Mouse (Mus musculus) heart, embryonic 13.5 days (tissue): ENCODE measurements around the gene Col23a1. TPM values are rescaled to one million over a fixed set of nuclear protein-coding genes. Genes with fewer than 3 reads are reported as not detected.
A peak's percentile ranks its signal among the peaks of the same experiment; 100 is the strongest.

Experiments
- ATAC-seq: fragments of 200-750 bp; cut with Nextera tagmentation; 2 replicates; pipeline ENCODE4 v1.8.0; 2017; ENCODE audit warnings: moderate TSS enrichment; ENCODE audit not compliant: insufficient number of reproducible peaks, low FRiP score, low TSS enrichment; ENCODE audit errors: extremely low read depth
- H3K27ac ChIP-seq: fragments of 300-500 bp; sonication (generic); replicated peaks from 2 replicates; pipeline ENCODE4 v1.5.1; 2015; ENCODE audit warnings: moderate library complexity, mild to moderate bottlenecking, inconsistent platforms
- H3K27me3 ChIP-seq: fragments of 300-500 bp; sonication (generic); replicated peaks from 2 replicates; pipeline ENCODE4 v1.6.1; 2015; ENCODE audit warnings: mild to moderate bottlenecking, inconsistent platforms
- H3K36me3 ChIP-seq: fragments of 300-500 bp; sonication (generic); 2 replicates; pipeline ENCODE4 v1.6.1; 2015; ENCODE audit warnings: mild to moderate bottlenecking, inconsistent platforms
- H3K4me1 ChIP-seq: fragments of 300-500 bp; sonication (generic); 2 replicates; pipeline ENCODE4 v1.6.1; 2015; ENCODE audit warnings: inconsistent platforms
- H3K4me2 ChIP-seq: fragments of 300-500 bp; sonication (generic); 2 replicates; pipeline ENCODE4 v1.6.1; 2015; ENCODE audit warnings: inconsistent platforms, mild to moderate bottlenecking, moderate library complexity
- H3K4me3 ChIP-seq: fragments of 300-500 bp; sonication (generic); 2 replicates; pipeline ENCODE4 v1.5.1; 2015; ENCODE audit warnings: moderate library complexity, mild to moderate bottlenecking, inconsistent platforms
- H3K9ac ChIP-seq: fragments of 300-500 bp; sonication (generic); 2 replicates; pipeline ENCODE4 v1.6.1; 2015; ENCODE audit warnings: inconsistent platforms, mild to moderate bottlenecking, moderate library complexity
- H3K9me3 ChIP-seq: fragments of 300-500 bp; sonication (generic); 2 replicates; pipeline ENCODE4 v1.6.1; 2016; ENCODE audit warnings: inconsistent platforms
- WGBS: fragments of 180-500 bp; shearing (Covaris S2); methylation state at CpG from one replicate; pipeline ENCODE4 v1.1.7; 2015; ENCODE audit warnings: mixed read lengths; 5-methylcytosine and 5-hydroxymethylcytosine counted together
- polyA plus RNA-seq: library from polyadenylated mRNA; unstranded; fragments of >200 nt; fragmentation: Nextera tagmentation; extraction: Ambion mirVana; gene quantifications from 2 replicates; pipeline ENCODE4 v1.2.1, GENCODE M21; 2015

Col23a1 gene
- 9.9 and 10.5 TPM in 2 replicates for polyA plus RNA-seq

DNA sequence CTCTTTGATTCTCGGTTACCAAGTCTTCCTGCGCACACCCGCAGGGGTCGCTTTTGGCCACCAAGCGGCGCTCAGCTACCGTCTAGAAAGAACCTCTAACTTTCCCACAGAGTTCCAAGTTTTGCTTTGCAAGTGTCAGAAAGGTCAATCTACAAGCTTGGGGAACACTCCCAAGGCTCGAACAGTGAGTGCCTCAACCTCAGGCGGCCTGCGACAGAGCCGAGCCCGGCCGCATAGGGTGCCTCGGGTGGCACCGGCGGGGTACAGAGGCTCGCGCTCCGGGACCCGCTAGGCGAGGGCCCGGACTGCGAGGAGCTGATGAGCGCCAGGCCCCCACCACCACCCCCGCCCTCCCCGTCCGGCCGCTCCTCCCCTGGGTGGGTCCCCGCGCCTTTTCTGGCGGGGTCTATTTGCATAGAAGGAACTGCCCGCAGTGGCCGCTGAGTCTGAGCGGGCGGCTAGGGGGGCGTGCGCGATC lies at the start of gene Col23a1:
Gene Col23a1, plus strand, starts transcription at position 357 of the 478 bp plus-strand sequence.
- H3K9me3 ChIP-seq, result no peaks in the 10 kb centered on the region
- peak; percentile 78; the same call in 1 of the 2 replicates for ATAC-seq
- peak within 1 kb of the TSS; percentile 89 for H3K4me2 ChIP-seq
- 2% methylated on average over 38 of the region's 38 CpGs for WGBS
- peaks cover 31% of the 10 kb centered on the region for H3K27me3 ChIP-seq
- H3K27ac ChIP-seq, result peak within 1 kb of the TSS; percentile 63
- peak within 1 kb of the TSS; percentile 70 for H3K4me3 ChIP-seq
- peaks cover 14% of the 10 kb centered on the region; the same call in 1 of the 2 replicates for H3K4me1 ChIP-seq
- H3K9ac ChIP-seq, result peak within 1 kb of the TSS; percentile 79
- peaks cover 8% of the 10 kb centered on the region for H3K36me3 ChIP-seq

DNA sequence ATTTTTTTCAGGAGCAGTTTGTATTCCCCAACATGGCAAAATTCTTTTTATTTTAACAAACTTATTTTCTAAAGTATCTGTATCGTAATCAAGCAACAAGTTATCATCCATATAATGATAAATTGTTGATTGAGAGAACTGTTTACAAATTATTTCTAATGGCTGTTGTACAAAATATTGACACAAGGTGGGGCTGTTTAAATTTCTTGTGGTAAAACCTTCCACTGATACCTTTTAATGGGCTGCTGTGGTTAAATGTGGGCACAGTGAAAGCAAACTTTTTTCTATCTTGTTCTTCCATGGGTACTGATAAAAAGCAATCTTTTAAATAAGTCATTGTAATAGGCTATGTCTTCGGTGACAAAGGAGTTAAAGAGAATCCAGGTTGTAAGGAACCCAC lies 46.8 kb upstream of the Col23a1 start:
- Histone ChIP-seq H3K4me2 (no peak overlapping the region), H3K9ac (no peak overlapping the region), H3K4me1 (no peaks in the 10 kb centered on the region), H3K27ac (no peak overlapping the region), H3K27me3 (no peaks in the 10 kb centered on the region), H3K36me3 (no peaks in the 10 kb centered on the region), H3K4me3 (no peak overlapping the region), H3K9me3 (0 out of 2 replicates have a peak, but pooled peaks cover 5% of the 10 kb centered on the region)
- no peak for ATAC-seq
- 70% methylated on average over 2 of the region's 2 CpGs for WGBS

DNA sequence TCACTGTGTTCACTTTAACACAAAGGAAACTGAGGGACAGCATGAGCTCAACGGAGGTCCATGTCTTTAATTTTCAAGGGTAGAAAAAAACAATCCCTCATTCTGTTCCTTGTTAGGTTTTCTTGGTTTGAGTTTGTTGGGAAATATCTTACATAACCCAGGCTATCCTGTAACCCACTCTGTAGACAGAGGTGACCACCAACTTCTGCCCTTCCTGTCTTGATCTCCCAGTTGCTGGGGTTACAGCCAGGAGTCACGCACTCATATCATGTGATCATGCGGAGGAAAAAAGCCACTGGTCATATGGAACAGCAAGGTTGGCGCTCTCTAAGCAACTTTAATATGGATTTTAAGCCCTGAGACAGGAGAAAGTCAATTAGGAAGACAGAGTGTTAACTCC lies 32.7 kb upstream of the Col23a1 start:
- Histone ChIP-seq H3K27me3 (no peaks in the 10 kb centered on the region), H3K27ac (no peak overlapping the region), H3K4me3 (no peak overlapping the region), H3K4me1 (peaks cover 1% of the 10 kb centered on the region; the same call in 1 of the 2 replicates), H3K9me3 (no peaks in the 10 kb centered on the region), H3K36me3 (no peaks in the 10 kb centered on the region), H3K4me2 (no peak overlapping the region), H3K9ac (no peak overlapping the region)
- 78% methylated on average over 4 of the region's 4 CpGs for WGBS
- no peak for ATAC-seq

DNA sequence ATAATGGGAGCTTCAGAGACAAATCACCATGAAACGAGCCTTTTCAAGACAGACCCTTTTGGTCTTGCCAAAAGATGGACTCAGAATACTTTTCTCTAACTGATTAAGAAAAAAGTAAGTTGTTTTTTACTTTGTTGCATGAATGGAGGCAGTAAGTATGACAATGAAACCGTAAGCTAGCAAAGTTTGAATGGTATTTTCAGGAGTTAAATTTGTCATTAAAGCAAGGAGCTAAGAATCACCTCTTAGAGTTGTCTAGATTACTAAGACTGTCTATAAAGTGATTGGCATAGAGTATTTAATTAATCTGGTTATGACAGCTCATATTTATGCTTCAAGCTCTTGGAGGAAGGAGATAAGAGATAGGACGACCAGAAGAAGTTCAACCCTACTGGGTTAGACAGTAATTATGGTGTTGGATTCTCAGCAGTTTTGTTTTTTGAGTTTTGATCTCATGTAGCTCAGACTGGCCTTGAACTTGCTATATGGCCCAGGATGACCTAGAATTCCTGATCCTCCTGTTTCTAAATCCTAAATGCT lies 28.0 kb upstream of the Col23a1 start, which contains the start of gene Clk4:
Gene Clk4, plus strand, starts transcription at position 51 of the 540 bp plus-strand sequence.
- Histone ChIP-seq H3K27ac (peak within 1 kb of the TSS; percentile 98), H3K4me3 (peak within 1 kb of the TSS; percentile 68), H3K9ac (peak within 1 kb of the TSS; percentile 92), H3K27me3 (no peaks in the 10 kb centered on the region), H3K4me2 (peak within 1 kb of the TSS; percentile 94), H3K9me3 (no peaks in the 10 kb centered on the region), H3K36me3 (peaks cover under 1% of the 10 kb centered on the region; the same call in 1 of the 2 replicates), H3K4me1 (peaks cover 37% of the 10 kb centered on the region)
- WGBS, result 77% methylated on average over 3 of the region's 3 CpGs
- no peak for ATAC-seq

DNA sequence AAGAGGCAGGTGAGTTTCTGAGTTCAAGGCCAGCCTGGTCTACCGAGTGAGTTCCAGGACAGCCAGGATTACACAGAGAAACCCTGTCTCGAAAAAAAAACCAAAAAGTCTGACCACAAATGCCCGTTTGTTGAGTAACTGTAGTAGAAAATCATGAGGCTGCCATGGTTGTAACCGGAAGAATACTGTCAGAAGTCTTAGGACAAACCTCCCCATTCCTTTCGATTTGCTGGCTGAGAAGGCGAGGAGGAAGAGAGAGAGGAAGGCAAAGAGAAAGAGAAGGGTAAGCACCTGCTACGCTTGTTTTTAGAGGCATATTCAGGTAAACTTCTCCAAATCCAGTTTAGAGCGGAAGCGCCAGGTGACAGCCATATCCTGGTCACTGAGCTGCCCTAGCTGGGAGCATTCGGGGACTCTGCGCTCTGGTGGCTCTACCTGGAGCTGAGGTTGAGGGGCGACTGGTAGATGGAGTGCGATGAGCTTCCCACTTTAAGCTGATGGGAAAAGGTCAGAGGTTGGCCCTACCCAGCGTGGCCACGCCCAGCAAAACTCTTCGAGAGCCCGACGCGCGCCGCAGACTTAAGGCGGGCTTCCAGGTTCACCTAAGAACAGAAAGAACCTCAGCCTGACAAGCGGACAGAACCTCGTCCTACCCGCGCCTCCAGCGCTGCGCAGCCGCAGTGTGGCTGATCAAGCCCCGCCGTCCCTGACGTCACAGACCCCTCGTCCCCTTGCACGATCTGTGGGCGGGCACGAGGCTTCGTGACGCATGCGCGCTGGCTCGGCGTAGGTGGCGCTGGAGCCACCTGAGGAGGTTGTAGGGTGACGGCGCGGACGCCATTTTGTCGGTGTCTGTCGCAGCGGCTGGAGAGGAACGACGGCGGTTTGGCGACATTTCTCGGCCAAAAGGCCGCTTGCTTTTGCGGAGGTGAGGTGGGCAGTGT lies 27.1 kb upstream of the Col23a1 start, which contains the start of gene BC049762:
Gene BC049762, minus strand, starts transcription at position 705 of the 944 bp plus-strand sequence.
- Histone ChIP-seq H3K9me3 (no peaks in the 10 kb centered on the region), H3K27ac (peak within 1 kb of the TSS; percentile 98), H3K9ac (peak within 1 kb of the TSS; percentile 92), H3K36me3 (peaks cover 10% of the 10 kb centered on the region), H3K4me1 (peaks cover 41% of the 10 kb centered on the region), H3K4me3 (peak within 1 kb of the TSS; percentile 68), H3K4me2 (peak within 1 kb of the TSS; percentile 94), H3K27me3 (no peaks in the 10 kb centered on the region)
- ATAC-seq, result peak; percentile 98
- 7% methylated on average over 57 of the region's 57 CpGs for WGBS

DNA sequence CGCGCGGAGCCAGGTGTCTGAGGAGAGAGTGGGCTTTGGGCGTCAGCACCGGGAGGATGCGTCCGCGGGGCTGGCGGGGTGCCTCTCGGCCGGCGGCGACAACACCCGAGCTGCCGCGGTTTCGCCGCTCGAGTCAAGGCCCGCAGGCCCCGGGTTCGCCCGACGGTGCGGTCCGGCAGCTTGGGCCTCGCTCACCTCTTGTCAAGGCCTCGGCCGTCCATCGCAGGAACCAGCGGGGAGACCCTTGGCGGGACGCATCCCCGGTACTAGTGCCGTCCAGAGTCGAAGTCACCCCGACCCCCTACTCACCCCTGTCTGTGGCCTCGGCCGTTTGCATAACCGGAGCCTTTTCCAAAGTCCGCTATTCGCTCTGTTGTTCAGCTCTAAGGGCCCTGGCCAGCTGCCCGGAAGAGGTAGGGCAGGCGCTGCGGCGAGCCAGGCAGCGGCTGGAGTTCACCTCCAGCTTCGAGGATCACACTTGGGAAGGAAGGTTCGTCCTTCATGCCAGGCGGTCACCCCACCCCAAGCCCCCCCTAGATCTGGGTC lies 26.4 kb upstream of the Col23a1 start:
- Histone ChIP-seq H3K27me3 (no peaks in the 10 kb centered on the region), H3K4me3 (peak overlapping the region; percentile 68), H3K9me3 (no peaks in the 10 kb centered on the region), H3K27ac (peak overlapping the region; percentile 98), H3K4me2 (peak overlapping the region; percentile 94), H3K9ac (peak overlapping the region; percentile 92), H3K4me1 (peaks cover 41% of the 10 kb centered on the region), H3K36me3 (peaks cover 10% of the 10 kb centered on the region)
- ATAC-seq, result peak; percentile 26; the same call in 1 of the 2 replicates
- under 1% methylated on average over 50 of the region's 50 CpGs for WGBS

DNA sequence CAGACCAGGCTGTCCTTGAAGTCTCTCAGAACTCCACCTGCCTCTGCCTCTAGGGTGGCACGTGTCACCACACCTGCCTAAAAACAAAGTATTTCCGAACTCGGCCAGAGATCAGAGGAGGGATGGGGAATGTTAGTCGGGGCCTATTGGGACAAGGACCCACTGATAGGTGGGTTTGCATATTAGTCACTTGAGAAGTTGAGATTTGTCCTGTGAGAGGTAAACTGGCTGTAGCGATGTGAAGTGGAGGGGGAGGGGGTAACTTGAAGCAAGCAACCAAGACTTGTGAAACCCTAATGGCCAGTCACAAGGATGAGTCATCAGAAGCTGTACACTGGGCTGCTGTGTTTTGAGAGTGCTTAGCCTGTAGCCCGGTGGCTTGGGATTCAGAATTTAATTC lies 25.4 kb upstream of the Col23a1 start:
- no peaks in the 10 kb centered on the region for H3K27me3 ChIP-seq
- WGBS, result 5% methylated on average over 6 of the region's 6 CpGs
- H3K9ac ChIP-seq, result peak overlapping the region; percentile 92
- peaks cover 15% of the 10 kb centered on the region for H3K36me3 ChIP-seq
- H3K27ac ChIP-seq, result peak overlapping the region; percentile 98
- peak overlapping the region; percentile 68 for H3K4me3 ChIP-seq
- peaks cover 41% of the 10 kb centered on the region for H3K4me1 ChIP-seq
- H3K4me2 ChIP-seq, result peak overlapping the region; percentile 94
- 0 out of 2 replicates have a peak, but pooled peaks have one; percentile 42 for ATAC-seq
- no peaks in the 10 kb centered on the region for H3K9me3 ChIP-seq

DNA sequence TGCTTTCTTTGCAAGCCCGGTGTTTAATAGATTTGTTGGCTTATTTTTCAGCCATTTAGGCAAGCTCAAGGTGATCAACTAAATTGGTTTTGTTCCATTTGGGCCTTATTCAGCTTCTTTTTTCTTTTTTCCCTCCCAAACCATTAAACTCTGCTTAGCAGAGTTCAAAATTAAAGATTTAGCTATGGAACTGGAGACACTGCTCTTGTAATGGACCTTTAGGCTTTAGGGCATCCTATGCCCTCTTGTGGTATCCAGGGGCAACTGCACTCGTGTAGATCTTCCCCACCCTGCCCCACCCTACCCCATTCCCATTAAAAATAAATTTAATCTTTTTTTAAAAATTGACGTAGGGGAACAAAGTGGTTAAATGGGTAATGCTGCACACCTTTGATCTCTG lies 24.4 kb upstream of the Col23a1 start:
- ATAC-seq, result no peak

DNA sequence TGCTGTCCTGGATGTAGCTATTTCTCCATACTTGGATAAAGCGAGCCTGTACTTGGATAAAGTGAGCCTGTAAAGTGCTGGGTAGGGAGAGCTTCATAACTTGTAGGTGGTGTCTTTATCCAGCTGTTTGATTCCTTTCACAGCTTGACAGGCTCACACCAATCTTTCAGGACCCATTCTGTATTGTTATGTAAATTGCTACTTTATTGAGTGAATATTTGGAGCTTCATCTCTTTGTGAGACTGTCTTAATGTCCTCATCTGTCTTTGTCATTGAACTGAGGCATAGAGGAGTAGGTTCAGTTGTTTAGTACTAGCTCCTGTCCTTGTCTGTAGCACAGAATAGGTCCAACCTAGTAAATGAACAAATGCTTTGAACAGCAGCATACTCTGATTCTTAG lies 15.3 kb upstream of the Col23a1 start:
- ATAC-seq, result no peak
- Histone ChIP-seq H3K27ac (no peak overlapping the region), H3K36me3 (peaks cover 89% of the 10 kb centered on the region), H3K9ac (no peak overlapping the region), H3K9me3 (no peaks in the 10 kb centered on the region), H3K4me1 (no peaks in the 10 kb centered on the region), H3K27me3 (no peaks in the 10 kb centered on the region), H3K4me3 (no peak overlapping the region), H3K4me2 (no peak overlapping the region)
- WGBS, result 93% methylated on average over 1 of the region's 1 CpGs

More for the DNA sequence above, 24.4 kb upstream of the Col23a1 start:
- H3K9ac ChIP-seq, result peak overlapping the region; percentile 92
- H3K9me3 ChIP-seq, result no peaks in the 10 kb centered on the region
- peak overlapping the region; percentile 68 for H3K4me3 ChIP-seq
- no peak overlapping the region for H3K27ac ChIP-seq
- peaks cover 41% of the 10 kb centered on the region for H3K4me1 ChIP-seq
- peak overlapping the region; percentile 94 for H3K4me2 ChIP-seq
- H3K27me3 ChIP-seq, result no peaks in the 10 kb centered on the region
- peaks cover 24% of the 10 kb centered on the region for H3K36me3 ChIP-seq
- 51% methylated on average over 3 of the region's 3 CpGs for WGBS

DNA sequence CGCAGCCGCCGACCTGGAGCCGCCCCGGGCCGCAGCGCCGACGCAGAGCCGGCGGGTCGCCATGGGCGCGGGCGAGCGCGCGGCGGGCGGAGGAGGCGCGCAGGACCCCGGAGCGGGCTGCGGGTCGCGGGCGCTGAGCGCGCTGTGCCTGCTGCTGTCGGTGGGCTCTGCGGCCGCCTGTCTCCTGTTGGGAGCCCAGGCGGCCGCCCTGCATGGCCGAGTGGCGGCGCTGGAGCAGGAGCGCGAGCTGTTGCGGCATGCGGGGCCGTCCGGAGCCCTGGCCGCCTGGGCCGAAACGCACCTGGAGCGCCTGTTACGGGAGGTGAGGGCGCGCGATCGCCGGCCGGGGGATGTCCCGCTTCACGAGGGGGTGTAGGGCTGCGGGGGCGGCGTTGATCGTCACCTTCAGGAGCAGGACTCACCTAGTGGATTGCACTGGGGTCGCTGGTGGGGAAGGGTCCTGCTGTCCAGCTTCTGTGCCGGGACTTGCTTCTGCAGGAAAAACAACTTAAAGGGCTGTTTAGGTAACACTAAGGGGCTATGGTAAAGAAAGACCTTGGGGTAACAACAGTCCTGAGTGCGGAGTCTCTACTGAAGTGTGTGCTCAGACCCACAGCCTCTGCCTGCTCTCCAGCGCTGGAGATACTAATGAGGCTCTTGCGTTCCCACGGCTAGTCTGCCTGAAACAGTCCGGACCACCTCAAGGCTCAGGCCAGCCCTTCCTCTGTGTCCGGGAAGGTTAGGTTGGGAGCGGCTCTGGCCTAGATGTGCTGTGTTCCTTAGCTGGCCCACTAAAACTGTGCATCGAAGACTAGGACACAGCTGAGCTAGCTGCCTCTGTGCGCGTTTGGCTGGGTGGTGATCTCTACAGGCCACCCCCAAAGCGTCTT lies 591 bp downstream of the Col23a1 start:
- peak overlapping the region; percentile 70 for H3K4me3 ChIP-seq
- peak; percentile 43; the same call in 1 of the 2 replicates for ATAC-seq
- peak overlapping the region; percentile 89 for H3K4me2 ChIP-seq
- peaks cover 14% of the 10 kb centered on the region; the same call in 1 of the 2 replicates for H3K4me1 ChIP-seq
- peak overlapping the region; percentile 79 for H3K9ac ChIP-seq
- peaks cover 31% of the 10 kb centered on the region for H3K27me3 ChIP-seq
- H3K9me3 ChIP-seq, result peaks cover 1% of the 10 kb centered on the region; the same call in 1 of the 2 replicates
- WGBS, result 2% methylated on average over 56 of the region's 74 CpGs
- peaks cover 1% of the 10 kb centered on the region; the same call in 1 of the 2 replicates for H3K36me3 ChIP-seq
- H3K27ac ChIP-seq, result peak overlapping the region; percentile 33; the same call in 1 of the 2 replicates
